15 mouse cellular contexts compared by ENCODE assay signal in the genomic region with DNA sequence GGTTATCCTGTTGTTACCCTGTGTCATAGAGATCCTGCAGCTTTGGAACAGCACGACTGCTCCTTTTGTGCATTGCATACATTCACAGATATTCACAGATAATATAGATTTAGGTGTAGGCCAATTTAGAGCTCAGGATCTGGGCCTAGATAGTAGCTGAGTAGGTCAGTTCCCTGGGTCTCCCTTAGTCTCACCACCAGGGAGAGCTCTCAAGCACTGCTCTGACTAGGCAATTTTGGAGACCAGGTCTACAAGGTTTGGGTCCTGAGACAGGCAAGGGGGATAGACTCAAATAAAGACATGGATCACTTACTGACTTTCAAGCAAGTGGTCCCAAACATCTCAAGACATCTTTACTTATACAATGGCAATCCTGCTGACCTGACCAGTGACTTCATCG. TPM values are rescaled to one million over a fixed set of nuclear protein-coding genes. Genes with fewer than 3 reads are reported as not detected.
DNase-seq lines count a peak whose midpoint lies in the region; ATAC-seq and TF ChIP-seq lines count a peak whose summit lies in the region.
"Had no signal": no experiment of that assay in that cellular context is flagged by ENCODE, and none has a peak within 500 bp of the region (broad histone marks: within the 10 kb centered on the region; RNA-seq: fewer than 3 reads in every experiment).

No protein-coding gene starts in this region.

- no peak for DNase-seq in heart, adult 2 months
- DNase-seq in heart, postnatal 4 days, result no peak
- DNase-seq in liver (no peak), ZHBTc4 (ENCODE audit: low read depth, low spot score) (peak; percentile 14)
- DNase-seq in splenic B cell, adult 2 months (ENCODE audit: low read depth, low spot score), result peak; percentile 10
- DNase-seq in cerebellum, postnatal 36 days, result no peak
- DNase-seq: cerebellum, adult 18-20 months; kidney, adult 18-20 months; thymus, postnatal 36 days had no signal

- WGBS in heart, adult 2 months, result 61% methylated on average over 2 of the region's 2 CpGs
- 55% methylated on average over 2 of the region's 2 CpGs for WGBS in liver, embryonic 15.5 days (ENCODE audit: insufficient replicate concordance)

- no peaks in the 10 kb centered on the region for H3K9me3 ChIP-seq in liver, embryonic 15.5 days (replicated peaks)
- H3K9me3 ChIP-seq: embryonic facial prominence, embryonic 13.5 days; hindbrain, embryonic 15.5 days; midbrain, embryonic 13.5 days had no signal

- peaks cover 1% of the 10 kb centered on the region; the same call in 1 of the 2 replicates for H3K79me2 ChIP-seq in heart, adult 2 months (replicated peaks; ENCODE audit: control insufficient read depth, insufficient read depth, low read length)

- peaks cover 3% of the 10 kb centered on the region; the same call in 1 of the 2 replicates for H3K4me1 ChIP-seq in heart, adult 2 months (ENCODE audit: control insufficient read depth, insufficient read depth, low read length)
- no peaks in the 10 kb centered on the region for H3K4me1 ChIP-seq in liver, embryonic 15.5 days (replicated peaks)
- H3K4me1 ChIP-seq: embryonic facial prominence, embryonic 13.5 days; hindbrain, embryonic 15.5 days; midbrain, embryonic 13.5 days had no signal

- H3K4me3 ChIP-seq in heart, adult 2 months, result no peak overlapping the region
- no peak overlapping the region for H3K4me3 ChIP-seq in liver, embryonic 15.5 days (replicated peaks)
- H3K4me3 ChIP-seq: embryonic facial prominence, embryonic 13.5 days; hindbrain, embryonic 15.5 days; midbrain, embryonic 13.5 days; myocyte had no signal

- no peak overlapping the region for H3K4me2 ChIP-seq in liver, embryonic 15.5 days
- H3K4me2 ChIP-seq: embryonic facial prominence, embryonic 13.5 days; hindbrain, embryonic 15.5 days; midbrain, embryonic 13.5 days had no signal

- 0 out of 2 replicates have a peak, but pooled peaks have one; percentile 59 for TF ChIP-seq EP300 in heart, adult 2 months (IDR thresholded peaks at IDR 0.05; ENCODE audit: insufficient read depth, low read depth, low read length)

- peak; percentile 75 for TF ChIP-seq CTCF in heart, adult 2 months (IDR thresholded peaks at IDR 0.05)

- H3K36me3 ChIP-seq in heart, adult 2 months (ENCODE audit: control insufficient read depth, insufficient read depth, low read length), result peaks cover 23% of the 10 kb centered on the region
- H3K36me3 ChIP-seq in liver, embryonic 15.5 days (replicated peaks), result no peaks in the 10 kb centered on the region
- H3K36me3 ChIP-seq in splenic B cell, adult 2 months (ENCODE audit: control insufficient read depth, insufficient read depth, low read length, poor library complexity, severe bottlenecking), result no peaks in the 10 kb centered on the region
- H3K36me3 ChIP-seq: embryonic facial prominence, embryonic 13.5 days; hindbrain, embryonic 15.5 days; midbrain, embryonic 13.5 days had no signal

- ATAC-seq in liver, embryonic 15.5 days (ENCODE audit: insufficient read depth), result 0 out of 2 replicates have a peak, but pooled peaks have one; percentile 47
- no peak for ATAC-seq in cerebellum, adult (ENCODE audit: insufficient number of reproducible peaks, low FRiP score, low TSS enrichment)
- ATAC-seq: midbrain, embryonic 13.5 days had no signal

- intact Hi-C loops in heart, adult 2 months (cut with DNase I), result no loop called here

- TF ChIP-seq POLR2A in heart, adult 2 months (IDR thresholded peaks at IDR 0.05; ENCODE audit: insufficient read depth, low read depth, low read length), result no peak

- peak overlapping the region; percentile 7; the same call in 1 of the 2 replicates for H3K9ac ChIP-seq in heart, adult 2 months (ENCODE audit: low read depth, low read length)
- no peak overlapping the region for H3K9ac ChIP-seq in liver, embryonic 15.5 days
- H3K9ac ChIP-seq: embryonic facial prominence, embryonic 13.5 days; hindbrain, embryonic 15.5 days; midbrain, embryonic 13.5 days had no signal

- H3K27ac ChIP-seq in heart, adult 2 months, result peak overlapping the region; percentile 67
- H3K27ac ChIP-seq in liver, embryonic 15.5 days (replicated peaks), result no peak overlapping the region
- H3K27ac ChIP-seq: embryonic facial prominence, embryonic 13.5 days; hindbrain, embryonic 15.5 days; midbrain, embryonic 13.5 days had no signal

- no peaks in the 10 kb centered on the region for H3K27me3 ChIP-seq in heart, adult 2 months (ENCODE audit: control insufficient read depth, insufficient read depth, low read length)
- no peaks in the 10 kb centered on the region for H3K27me3 ChIP-seq in liver, embryonic 15.5 days
- H3K27me3 ChIP-seq in splenic B cell, adult 2 months (ENCODE audit: control insufficient read depth, insufficient read depth, low read length, poor library complexity, severe bottlenecking), result no peaks in the 10 kb centered on the region
- H3K27me3 ChIP-seq: embryonic facial prominence, embryonic 13.5 days; hindbrain, embryonic 15.5 days; midbrain, embryonic 13.5 days had no signal

RNA-seq across cellular contexts. Expression of a gene that starts 38.0 kb away (rescaled TPM):
- 1,000 to 10,000 TPM; 1,665 to 1,999 TPM for total RNA-seq in heart, adult 2 months (2021)
- polyA plus RNA-seq in heart, adult 2 months (2012; rRNA removed), result 341 and 831 TPM in 2 replicates
- 1,000 to 10,000 TPM; 1,072 to 1,101 TPM for total RNA-seq in heart, postnatal 4 days (2021)
- 29.5 and 29.8 TPM in 2 replicates for polyA plus RNA-seq in liver, embryonic 15.5 days (2015; fragmentation: Nextera tagmentation; extraction: Ambion mirVana)

Comparison
In these comparisons a context has a peak if more than half of its experiments do, and no peak if none do; other contexts are left out.
1. DNase-seq: peak in ZHBTc4 (single experiment) and splenic B cell, adult 2 months (single experiment); none in heart, adult 2 months (0 of 2), heart, postnatal 4 days (single experiment), liver (single experiment) and cerebellum, postnatal 36 days (0 of 2).